Mouse (Mus musculus) myocyte (in vitro differentiated cells): ENCODE measurements at regions not wholly inside any gene's neighbourhood (a gene's known extent, or its start where the extent isn't known, plus 50 kb on each side); places are given as distances from the start of the nearest gene placed in this dataset.

ENCODE experiments used
- E2F4 ChIP-seq: IDR thresholded peaks from one replicate; pipeline ENCODE4 v1.6.1; 2011; ENCODE audit warnings: mild to moderate bottlenecking, control low read depth, moderate library complexity; ENCODE audit not compliant: insufficient read depth
- POLR2A ChIP-seq: IDR thresholded peaks from one replicate; pipeline ENCODE4 v1.6.1; 2011; ENCODE audit warnings: low read depth, mild to moderate bottlenecking, control low read depth, moderate library complexity; ENCODE audit not compliant: insufficient read length
- REST ChIP-seq: IDR thresholded peaks from one replicate; pipeline ENCODE4 v1.6.1; 2011; ENCODE audit warnings: mild to moderate bottlenecking, control low read depth, moderate library complexity; ENCODE audit not compliant: insufficient read depth, insufficient read length

DNA sequence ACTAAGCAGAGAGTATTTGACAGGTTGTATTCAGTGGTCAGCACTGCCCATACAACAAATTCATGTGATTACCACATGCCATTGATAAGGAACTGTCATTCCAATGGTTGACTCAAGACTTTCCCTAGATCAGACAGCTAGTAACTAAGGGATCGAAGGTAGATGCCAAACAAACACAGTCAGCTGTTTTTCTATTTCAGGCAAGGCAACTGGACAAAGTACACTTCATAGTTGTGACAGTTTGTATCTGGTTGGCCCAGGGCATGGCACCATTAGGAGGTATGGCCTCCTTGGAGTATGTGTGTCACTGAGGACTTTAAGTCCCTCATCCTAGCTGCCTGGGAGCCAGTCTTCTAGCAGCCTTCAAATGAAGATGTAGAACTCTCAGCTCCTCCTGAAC lies 62.8 kb upstream of the Aldh1a3 start:
- TF ChIP-seq E2F4 (no peak), POLR2A (no peak), REST (no peak)
